Mouse (Mus musculus) MEL (cell line): Measurements from ENCODE around the gene Sult3a1. TPM values are rescaled to one million over a fixed set of nuclear protein-coding genes. Genes with fewer than 3 reads are reported as not detected.

Experiments
- DNase-seq: peaks from one replicate; pipeline ENCODE4 v3.0.0; 2011; ENCODE audit warnings: low read depth, low spot score
- H3K27ac ChIP-seq: 2 replicates; pipeline ENCODE4 v1.5.1; 2012; ENCODE audit warnings: low read depth, mild to moderate bottlenecking, control low read depth, low read length, moderate library complexity; ENCODE audit not compliant: control insufficient read depth
- H3K27me3 ChIP-seq, 2 experiments: fragments of 150-350 bp in 1 of 2; sonication (generic) in 1 of 2; 2 replicates each; pipeline ENCODE4 v1.6.1; 2012; ENCODE audit warnings: low read length in 2 of 2, mild to moderate bottlenecking in 2 of 2, improper control_type of control experiment in 1 of 2, moderate library complexity in 1 of 2; ENCODE audit not compliant: insufficient read depth in 2 of 2, control insufficient read depth in 1 of 2
- H3K36me3 ChIP-seq, 2 experiments: 2 replicates each; pipeline ENCODE4 v1.6.1; 2012 to 2014; ENCODE audit warnings: low read length in 2 of 2, improper control_type of control experiment in 1 of 2, inconsistent platforms in 1 of 2, mild to moderate bottlenecking in 1 of 2; ENCODE audit not compliant: insufficient read depth in 2 of 2, control insufficient read depth in 1 of 2
- H3K4me1 ChIP-seq, 2 experiments: fragments of 150-350 bp in 1 of 2; sonication (generic) in 1 of 2; 2 replicates each; pipeline ENCODE4 v1.6.1; 2012; ENCODE audit warnings: low read length in 2 of 2, improper control_type of control experiment in 1 of 2, mild to moderate bottlenecking in 1 of 2; ENCODE audit not compliant: insufficient read depth in 2 of 2, control insufficient read depth in 1 of 2
- H3K4me3 ChIP-seq, 2 experiments: fragments of 150-350 bp in 1 of 2; sonication (generic) in 1 of 2; 2 replicates each; pipeline ENCODE4 v1.5.1; 2012; ENCODE audit warnings: low read depth in 2 of 2, low read length in 2 of 2, mild to moderate bottlenecking in 2 of 2, moderate library complexity in 2 of 2, control low read depth in 1 of 2, improper control_type of control experiment in 1 of 2; ENCODE audit not compliant: control insufficient read depth in 1 of 2, insufficient read depth in 1 of 2
- H3K79me2 ChIP-seq: 2 replicates; pipeline ENCODE4 v1.6.1; 2012; ENCODE audit warnings: mild to moderate bottlenecking, low read length, moderate library complexity; ENCODE audit not compliant: control insufficient read depth, poor library complexity, insufficient read depth
- H3K9ac ChIP-seq: 2 replicates; pipeline ENCODE4 v1.6.1; 2012; ENCODE audit warnings: low read depth, mild to moderate bottlenecking, control low read depth, low read length, moderate library complexity; ENCODE audit not compliant: control insufficient read depth, poor library complexity, severe bottlenecking
- H3K9me3 ChIP-seq: fragments of 150-350 bp; sonication (generic); replicated peaks from 2 replicates; pipeline ENCODE4 v1.6.1; 2012; ENCODE audit warnings: mild to moderate bottlenecking, low read length, improper control_type of control experiment, moderate library complexity; ENCODE audit not compliant: insufficient read depth
- BHLHE40 ChIP-seq: IDR thresholded peaks from 2 replicates; pipeline ENCODE4 v1.6.1; 2012; ENCODE audit warnings: low read depth, mild to moderate bottlenecking, inconsistent platforms, low read length, improper control_type of control experiment, borderline replicate concordance
- CTCF ChIP-seq, 3 experiments: IDR thresholded peaks in 2 of 3; conservative IDR thresholded peaks in 1 of 3; 2 replicates each; pipeline ENCODE4 v1.5.1; 2011 to 2012; ENCODE audit warnings: low read length in 3 of 3, low read depth in 2 of 3, mild to moderate bottlenecking in 2 of 3, improper control_type of control experiment in 1 of 3, inconsistent platforms in 1 of 3, mixed read lengths in 1 of 3, moderate library complexity in 1 of 3; ENCODE audit not compliant: control insufficient read depth in 1 of 3, insufficient read depth in 1 of 3, poor library complexity in 1 of 3, severe bottlenecking in 1 of 3
- E2F4 ChIP-seq: IDR thresholded peaks from 2 replicates; pipeline ENCODE4 v1.6.1; 2011; ENCODE audit warnings: low read depth, low read length, improper control_type of control experiment, borderline replicate concordance
- ELF1 ChIP-seq: IDR thresholded peaks from 2 replicates; pipeline ENCODE4 v1.6.1; 2014; ENCODE audit warnings: low read depth, mild to moderate bottlenecking, inconsistent platforms, low read length, improper control_type of control experiment, moderate library complexity
- EP300 ChIP-seq, 2 experiments: IDR thresholded peaks; 2 replicates each; pipeline ENCODE4 v1.6.1; 2011; ENCODE audit warnings: improper control_type of control experiment in 2 of 2, low read length in 2 of 2, low read depth in 1 of 2, mild to moderate bottlenecking in 1 of 2
- ETS1 ChIP-seq: IDR thresholded peaks from 2 replicates; pipeline ENCODE4 v1.6.1; 2012; ENCODE audit warnings: low read depth, mild to moderate bottlenecking, inconsistent platforms, low read length, improper control_type of control experiment, moderate library complexity
- GABPA ChIP-seq: IDR thresholded peaks from 2 replicates; pipeline ENCODE4 v1.6.1; 2012; ENCODE audit warnings: low read depth, mild to moderate bottlenecking, inconsistent platforms, low read length, improper control_type of control experiment, moderate library complexity
- GATA1 ChIP-seq: IDR thresholded peaks from 2 replicates; pipeline ENCODE4 v1.6.1; 2011; ENCODE audit warnings: low read depth, low read length, improper control_type of control experiment
- HCFC1 ChIP-seq: IDR thresholded peaks from 2 replicates; pipeline ENCODE4 v1.6.1; 2012; ENCODE audit warnings: low read depth, mild to moderate bottlenecking, inconsistent platforms, low read length, improper control_type of control experiment, moderate library complexity
- JUND ChIP-seq: IDR thresholded peaks from 2 replicates; pipeline ENCODE4 v1.6.1; 2011; ENCODE audit warnings: low read depth, mild to moderate bottlenecking, improper control_type of control experiment, low read length
- KAT2A ChIP-seq: conservative IDR thresholded peaks from 2 replicates; pipeline ENCODE4 v1.6.1; 2012; ENCODE audit warnings: low read depth, low read length, improper control_type of control experiment, inconsistent platforms
- MAFK ChIP-seq: IDR thresholded peaks from 2 replicates; pipeline ENCODE4 v1.6.1; 2011; ENCODE audit warnings: low read depth, mild to moderate bottlenecking, low read length, improper control_type of control experiment, borderline replicate concordance
- MAX ChIP-seq: IDR thresholded peaks from 2 replicates; pipeline ENCODE4 v1.6.1; 2011; ENCODE audit warnings: low read length, improper control_type of control experiment
- MAZ ChIP-seq: IDR thresholded peaks from 2 replicates; pipeline ENCODE4 v1.6.1; 2012; ENCODE audit warnings: low read depth, mild to moderate bottlenecking, inconsistent platforms, low read length, improper control_type of control experiment
- MYB ChIP-seq: IDR thresholded peaks from 2 replicates; pipeline ENCODE4 v1.6.1; 2011; ENCODE audit warnings: mild to moderate bottlenecking, low read depth, low read length, improper control_type of control experiment
- MYC ChIP-seq: IDR thresholded peaks from 2 replicates; pipeline ENCODE4 v1.6.1; 2011; ENCODE audit warnings: low read depth, mild to moderate bottlenecking, low read length, improper control_type of control experiment, moderate library complexity
- NELFE ChIP-seq: IDR thresholded peaks from 2 replicates; pipeline ENCODE4 v1.6.1; 2011; ENCODE audit warnings: low read depth, low read length, improper control_type of control experiment
- POLR2AphosphoS2 ChIP-seq: IDR thresholded peaks from 2 replicates; pipeline ENCODE4 v1.6.1; 2011; ENCODE audit warnings: low read length, improper control_type of control experiment
- POLR2AphosphoS5 ChIP-seq: IDR thresholded peaks from 2 replicates; pipeline ENCODE4 v1.6.1; 2012; ENCODE audit warnings: low read depth, borderline replicate concordance, mild to moderate bottlenecking, inconsistent platforms, low read length, moderate library complexity, mixed read lengths
- RAD21 ChIP-seq: IDR thresholded peaks from 2 replicates; pipeline ENCODE4 v1.6.1; 2011; ENCODE audit warnings: mild to moderate bottlenecking, low read depth, low read length, improper control_type of control experiment
- RCOR1 ChIP-seq: IDR thresholded peaks from 2 replicates; pipeline ENCODE4 v1.6.1; 2012; ENCODE audit warnings: low read depth, mild to moderate bottlenecking, inconsistent platforms, low read length, improper control_type of control experiment
- SMC3 ChIP-seq: IDR thresholded peaks from 2 replicates; pipeline ENCODE4 v1.6.1; 2011; ENCODE audit warnings: low read depth, low read length, improper control_type of control experiment
- TAL1 ChIP-seq: IDR thresholded peaks from 2 replicates; pipeline ENCODE4 v1.6.1; 2012; ENCODE audit warnings: mild to moderate bottlenecking, inconsistent platforms, low read length, moderate library complexity, mixed read lengths
- TBP ChIP-seq: IDR thresholded peaks from 2 replicates; pipeline ENCODE4 v1.8.0; 2011; ENCODE audit warnings: low read depth, low read length, improper control_type of control experiment
- TCF12 ChIP-seq: IDR thresholded peaks from 2 replicates; pipeline ENCODE4 v1.6.1; 2014; ENCODE audit warnings: low read depth, mild to moderate bottlenecking, inconsistent platforms, low read length, improper control_type of control experiment, moderate library complexity
- UBTF ChIP-seq: IDR thresholded peaks from 2 replicates; pipeline ENCODE4 v1.6.1; 2012; ENCODE audit warnings: low read depth, mild to moderate bottlenecking, inconsistent platforms, low read length, improper control_type of control experiment, moderate library complexity, borderline replicate concordance; ENCODE audit not compliant: insufficient read depth
- USF1 ChIP-seq: IDR thresholded peaks from 2 replicates; pipeline ENCODE4 v1.6.1; 2014; ENCODE audit warnings: low read depth, mild to moderate bottlenecking, inconsistent platforms, low read length, improper control_type of control experiment, moderate library complexity
- USF2 ChIP-seq, 2 experiments: IDR thresholded peaks; 2 replicates each; pipeline ENCODE4 v1.6.1; 2011 to 2012; ENCODE audit warnings: improper control_type of control experiment in 2 of 2, low read length in 2 of 2, borderline replicate concordance in 1 of 2, inconsistent platforms in 1 of 2, low read depth in 1 of 2, mild to moderate bottlenecking in 1 of 2; ENCODE audit not compliant: insufficient read depth in 1 of 2
- ZMIZ1 ChIP-seq: IDR thresholded peaks from 2 replicates; pipeline ENCODE4 v1.6.1; 2012; ENCODE audit warnings: low read depth, mild to moderate bottlenecking, inconsistent platforms, low read length, improper control_type of control experiment, moderate library complexity
- ZNF384 ChIP-seq: IDR thresholded peaks from 2 replicates; pipeline ENCODE4 v1.6.1; 2012; ENCODE audit warnings: low read depth, mild to moderate bottlenecking, inconsistent platforms, low read length, improper control_type of control experiment
- polyA plus RNA-seq, 2 experiments: library from polyadenylated mRNA; stranded (reverse) in 1 of 2; unstranded in 1 of 2; fragments of >175 nt in 1 of 2; fragments of >200 nt in 1 of 2; gene quantifications; 2 replicates each; pipeline versions ENCODE4 v1.2.1 to v1.2.4; 2012; ENCODE audit warnings: low replicate concordance in 2 of 2, low read depth in 1 of 2; ENCODE audit not compliant: insufficient read length in 2 of 2, insufficient read depth in 1 of 2, missing spikeins in 1 of 2
- total RNA-seq: library from RNA; depleted of rRNA; stranded (reverse); fragments of 300-350 nt; gene quantifications from 2 replicates; pipeline ENCODE4 v1.2.3, GENCODE M21; 2012

The Sult3a1 gene
- total and polyA plus RNA-seq, 3 experiments = not detected

- H3K27ac ChIP-seq = no peak overlapping the region
- H3K9ac ChIP-seq = no peak overlapping the region
- no peak for DNase-seq
- TF ChIP-seq JUND (no peak), ETS1 (no peak), USF2 (IDR thresholded peaks at IDR 0.05; ENCODE audit: borderline replicate concordance in 1 of 2, insufficient read depth in 1 of 2, low read depth in 1 of 2, low read length in 2 of 2) (no peak), MYB (no peak), ZNF384 (no peak), RCOR1 (no peak), TAL1 (no peak), USF1 (no peak), MAFK (no peak), GABPA (no peak), UBTF (no peak), MYC (no peak), MAX (no peak), E2F4 (no peak), POLR2AphosphoS5 (no peak), NELFE (no peak), GATA1 (no peak), POLR2AphosphoS2 (no peak), RAD21 (no peak), TCF12 (no peak)
- no peaks in the 10 kb centered on the region for H3K9me3 ChIP-seq
- no peaks in the 10 kb centered on the region for H3K79me2 ChIP-seq
- H3K4me1 ChIP-seq = no peaks in the 10 kb centered on the region
- H3K4me3 ChIP-seq = no peak overlapping the region
- no peaks in the 10 kb centered on the region for H3K36me3 ChIP-seq
- H3K27me3 ChIP-seq = no peaks in the 10 kb centered on the region
Measured at GRCm38 (mm10) chr10:33816923-33817322, 40.6 kb upstream of the Sult3a1 start.

- TF ChIP-seq BHLHE40 = no peak
- no peak for TF ChIP-seq ELF1
- TF ChIP-seq JUND = no peak
- no peak for TF ChIP-seq SMC3
- no peak for TF ChIP-seq HCFC1
- TF ChIP-seq ZNF384 = no peak
- no peak for TF ChIP-seq TBP
- no peak for TF ChIP-seq CTCF (IDR thresholded peaks at IDR 0.05 in 2 of 3, conservative IDR thresholded peaks at IDR 0.05 in 1 of 3; ENCODE audit: control insufficient read depth in 1 of 3, insufficient read depth in 1 of 3, low read depth in 2 of 3, low read length in 3 of 3, poor library complexity in 1 of 3, severe bottlenecking in 1 of 3)
- TF ChIP-seq MAX = no peak
- no peak for TF ChIP-seq EP300 (IDR thresholded peaks at IDR 0.05; ENCODE audit: low read depth in 1 of 2, low read length in 2 of 2)
- TF ChIP-seq TCF12 = no peak
- no peak for TF ChIP-seq KAT2A
- TF ChIP-seq MAZ = no peak
- TF ChIP-seq ETS1 = no peak
- TF ChIP-seq UBTF = no peak
- TF ChIP-seq ZMIZ1 = no peak
- no peak for TF ChIP-seq MYB
- Histone ChIP-seq H3K79me2 (no peaks in the 10 kb centered on the region), H3K4me1 (no peaks in the 10 kb centered on the region)
Measured at GRCm38 (mm10) chr10:33820892-33821291, 36.6 kb upstream of the Sult3a1 start.

More at GRCm38 (mm10) chr10:33820892-33821291, 36.6 kb upstream of the Sult3a1 start:
- Histone ChIP-seq H3K9me3 (no peaks in the 10 kb centered on the region), H3K9ac (no peak overlapping the region), H3K27ac (no peak overlapping the region), H3K4me3 (no peak overlapping the region), H3K36me3 (no peaks in the 10 kb centered on the region), H3K27me3 (no peaks in the 10 kb centered on the region)
- DNase-seq = no peak
